Mouse (Mus musculus): Measurements from ENCODE around the gene Cyp2c67. TPM values are rescaled to one million over a fixed set of nuclear protein-coding genes. Genes with fewer than 3 reads are reported as not detected.

Cyp2c67 gene
- 1.5 TPM for polyA plus RNA-seq (2014; fragmentation: Illumina TruSeq; extraction: RNeasy Lipid Tissue Mini Kit (QIAGEN cat#74804); ENCODE audit: low read depth, low replicate concordance)

DNA sequence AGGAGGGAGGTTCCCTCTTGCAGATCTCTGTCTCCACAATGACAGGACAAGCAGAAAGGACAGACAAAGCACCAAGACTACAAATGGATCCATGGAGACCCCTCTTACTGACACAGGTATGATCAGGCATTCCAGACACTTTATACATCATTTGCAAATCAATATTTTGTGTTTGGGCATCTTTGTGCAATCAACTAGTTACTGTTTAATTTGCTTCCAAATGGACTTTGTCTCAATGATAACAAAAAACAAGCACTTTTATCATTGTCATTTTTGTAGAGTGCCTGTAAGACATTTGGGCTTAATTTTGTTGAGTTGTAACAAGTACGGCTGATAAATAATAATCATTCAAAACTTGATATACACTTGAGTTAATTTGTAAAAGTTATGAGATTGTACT is at the start of gene Cyp2c67:
Gene Cyp2c67, minus strand, starts transcription at position 114 of the 400 bp plus-strand sequence.

Other genes starting within 250 kb of the Cyp2c67 start
- gene Cyp2c38, start 186.0 kb downstream of the Cyp2c67 start, polyA plus RNA-seq (2014; fragmentation: Illumina TruSeq; extraction: RNeasy Lipid Tissue Mini Kit (QIAGEN cat#74804); ENCODE audit: low read depth, low replicate concordance): not detected
- gene Cyp2c39, start 138.2 kb downstream of the Cyp2c67 start, polyA plus RNA-seq (2014; fragmentation: Illumina TruSeq; extraction: RNeasy Lipid Tissue Mini Kit (QIAGEN cat#74804); ENCODE audit: low read depth, low replicate concordance): not detected
- gene Cyp2c68, start 92.0 kb upstream of the Cyp2c67 start, polyA plus RNA-seq (2014; fragmentation: Illumina TruSeq; extraction: RNeasy Lipid Tissue Mini Kit (QIAGEN cat#74804); ENCODE audit: low read depth, low replicate concordance): 343 TPM
- gene Cyp2c40, start 163.8 kb upstream of the Cyp2c67 start, polyA plus RNA-seq (2014; fragmentation: Illumina TruSeq; extraction: RNeasy Lipid Tissue Mini Kit (QIAGEN cat#74804); ENCODE audit: low read depth, low replicate concordance): 1.2 TPM
- gene Cyp2c69, start 237.7 kb upstream of the Cyp2c67 start, polyA plus RNA-seq (2014; fragmentation: Illumina TruSeq; extraction: RNeasy Lipid Tissue Mini Kit (QIAGEN cat#74804); ENCODE audit: low read depth, low replicate concordance): 9.2 TPM

Data from sigmoid colon, adult 10 weeks (tissue).